Mouse (Mus musculus) MEL (cell line): Measurements from ENCODE around the gene Msl2. TPM values are rescaled to one million over a fixed set of nuclear protein-coding genes. Genes with fewer than 3 reads are reported as not detected.

ENCODE experiments used
- DNase-seq: peaks from one replicate; pipeline ENCODE4 v3.0.0; 2011; ENCODE audit warnings: low read depth, low spot score
- H3K27ac ChIP-seq: 2 replicates; pipeline ENCODE4 v1.5.1; 2012; ENCODE audit warnings: low read depth, mild to moderate bottlenecking, control low read depth, low read length, moderate library complexity; ENCODE audit not compliant: control insufficient read depth
- H3K27me3 ChIP-seq, 2 experiments: fragments of 150-350 bp in 1 of 2; sonication (generic) in 1 of 2; 2 replicates each; pipeline ENCODE4 v1.6.1; 2012; ENCODE audit warnings: low read length in 2 of 2, mild to moderate bottlenecking in 2 of 2, improper control_type of control experiment in 1 of 2, moderate library complexity in 1 of 2; ENCODE audit not compliant: insufficient read depth in 2 of 2, control insufficient read depth in 1 of 2
- H3K36me3 ChIP-seq, 2 experiments: 2 replicates each; pipeline ENCODE4 v1.6.1; 2012 to 2014; ENCODE audit warnings: low read length in 2 of 2, improper control_type of control experiment in 1 of 2, inconsistent platforms in 1 of 2, mild to moderate bottlenecking in 1 of 2; ENCODE audit not compliant: insufficient read depth in 2 of 2, control insufficient read depth in 1 of 2
- H3K4me1 ChIP-seq, 2 experiments: fragments of 150-350 bp in 1 of 2; sonication (generic) in 1 of 2; 2 replicates each; pipeline ENCODE4 v1.6.1; 2012; ENCODE audit warnings: low read length in 2 of 2, improper control_type of control experiment in 1 of 2, mild to moderate bottlenecking in 1 of 2; ENCODE audit not compliant: insufficient read depth in 2 of 2, control insufficient read depth in 1 of 2
- H3K4me3 ChIP-seq, 2 experiments: fragments of 150-350 bp in 1 of 2; sonication (generic) in 1 of 2; 2 replicates each; pipeline ENCODE4 v1.5.1; 2012; ENCODE audit warnings: low read depth in 2 of 2, low read length in 2 of 2, mild to moderate bottlenecking in 2 of 2, moderate library complexity in 2 of 2, control low read depth in 1 of 2, improper control_type of control experiment in 1 of 2; ENCODE audit not compliant: control insufficient read depth in 1 of 2, insufficient read depth in 1 of 2
- H3K79me2 ChIP-seq: 2 replicates; pipeline ENCODE4 v1.6.1; 2012; ENCODE audit warnings: mild to moderate bottlenecking, low read length, moderate library complexity; ENCODE audit not compliant: control insufficient read depth, poor library complexity, insufficient read depth
- H3K9ac ChIP-seq: 2 replicates; pipeline ENCODE4 v1.6.1; 2012; ENCODE audit warnings: low read depth, mild to moderate bottlenecking, control low read depth, low read length, moderate library complexity; ENCODE audit not compliant: control insufficient read depth, poor library complexity, severe bottlenecking
- H3K9me3 ChIP-seq: fragments of 150-350 bp; sonication (generic); replicated peaks from 2 replicates; pipeline ENCODE4 v1.6.1; 2012; ENCODE audit warnings: mild to moderate bottlenecking, low read length, improper control_type of control experiment, moderate library complexity; ENCODE audit not compliant: insufficient read depth
- BHLHE40 ChIP-seq: IDR thresholded peaks from 2 replicates; pipeline ENCODE4 v1.6.1; 2012; ENCODE audit warnings: low read depth, mild to moderate bottlenecking, inconsistent platforms, low read length, improper control_type of control experiment, borderline replicate concordance
- CHD1 ChIP-seq: IDR thresholded peaks from 2 replicates; pipeline ENCODE4 v1.6.1; 2012; ENCODE audit warnings: low read depth, mild to moderate bottlenecking, inconsistent platforms, low read length, improper control_type of control experiment
- CHD2 ChIP-seq: IDR thresholded peaks from 2 replicates; pipeline ENCODE4 v1.6.1; 2011; ENCODE audit warnings: low read length, improper control_type of control experiment
- CTCF ChIP-seq, 3 experiments: IDR thresholded peaks in 2 of 3; conservative IDR thresholded peaks in 1 of 3; 2 replicates each; pipeline ENCODE4 v1.5.1; 2011 to 2012; ENCODE audit warnings: low read length in 3 of 3, low read depth in 2 of 3, mild to moderate bottlenecking in 2 of 3, improper control_type of control experiment in 1 of 3, inconsistent platforms in 1 of 3, mixed read lengths in 1 of 3, moderate library complexity in 1 of 3; ENCODE audit not compliant: control insufficient read depth in 1 of 3, insufficient read depth in 1 of 3, poor library complexity in 1 of 3, severe bottlenecking in 1 of 3
- E2F4 ChIP-seq: IDR thresholded peaks from 2 replicates; pipeline ENCODE4 v1.6.1; 2011; ENCODE audit warnings: low read depth, low read length, improper control_type of control experiment, borderline replicate concordance
- GATA1 ChIP-seq: IDR thresholded peaks from 2 replicates; pipeline ENCODE4 v1.6.1; 2011; ENCODE audit warnings: low read depth, low read length, improper control_type of control experiment
- HCFC1 ChIP-seq: IDR thresholded peaks from 2 replicates; pipeline ENCODE4 v1.6.1; 2012; ENCODE audit warnings: low read depth, mild to moderate bottlenecking, inconsistent platforms, low read length, improper control_type of control experiment, moderate library complexity
- JUND ChIP-seq: IDR thresholded peaks from 2 replicates; pipeline ENCODE4 v1.6.1; 2011; ENCODE audit warnings: low read depth, mild to moderate bottlenecking, improper control_type of control experiment, low read length
- MYB ChIP-seq: IDR thresholded peaks from 2 replicates; pipeline ENCODE4 v1.6.1; 2011; ENCODE audit warnings: mild to moderate bottlenecking, low read depth, low read length, improper control_type of control experiment
- NELFE ChIP-seq: IDR thresholded peaks from 2 replicates; pipeline ENCODE4 v1.6.1; 2011; ENCODE audit warnings: low read depth, low read length, improper control_type of control experiment
- NRF1 ChIP-seq: IDR thresholded peaks from 2 replicates; pipeline ENCODE4 v1.6.1; 2014; ENCODE audit warnings: low read depth, mild to moderate bottlenecking, inconsistent platforms, low read length, improper control_type of control experiment, moderate library complexity; ENCODE audit not compliant: poor library complexity, insufficient read depth, severe bottlenecking
- POLR2AphosphoS2 ChIP-seq: IDR thresholded peaks from 2 replicates; pipeline ENCODE4 v1.6.1; 2011; ENCODE audit warnings: low read length, improper control_type of control experiment
- RAD21 ChIP-seq: IDR thresholded peaks from 2 replicates; pipeline ENCODE4 v1.6.1; 2011; ENCODE audit warnings: mild to moderate bottlenecking, low read depth, low read length, improper control_type of control experiment
- SIN3A ChIP-seq: IDR thresholded peaks from 2 replicates; pipeline ENCODE4 v1.6.1; 2012; ENCODE audit warnings: low read length, improper control_type of control experiment, inconsistent platforms
- TAL1 ChIP-seq: IDR thresholded peaks from 2 replicates; pipeline ENCODE4 v1.6.1; 2012; ENCODE audit warnings: mild to moderate bottlenecking, inconsistent platforms, low read length, moderate library complexity, mixed read lengths
- TCF12 ChIP-seq: IDR thresholded peaks from 2 replicates; pipeline ENCODE4 v1.6.1; 2014; ENCODE audit warnings: low read depth, mild to moderate bottlenecking, inconsistent platforms, low read length, improper control_type of control experiment, moderate library complexity
- UBTF ChIP-seq: IDR thresholded peaks from 2 replicates; pipeline ENCODE4 v1.6.1; 2012; ENCODE audit warnings: low read depth, mild to moderate bottlenecking, inconsistent platforms, low read length, improper control_type of control experiment, moderate library complexity, borderline replicate concordance; ENCODE audit not compliant: insufficient read depth
- USF2 ChIP-seq, 2 experiments: IDR thresholded peaks; 2 replicates each; pipeline ENCODE4 v1.6.1; 2011 to 2012; ENCODE audit warnings: improper control_type of control experiment in 2 of 2, low read length in 2 of 2, borderline replicate concordance in 1 of 2, inconsistent platforms in 1 of 2, low read depth in 1 of 2, mild to moderate bottlenecking in 1 of 2; ENCODE audit not compliant: insufficient read depth in 1 of 2
- ZC3H11A ChIP-seq: IDR thresholded peaks from 2 replicates; pipeline ENCODE4 v1.6.1; 2012; ENCODE audit warnings: low read depth, mild to moderate bottlenecking, inconsistent platforms, low read length, improper control_type of control experiment
- ZKSCAN1 ChIP-seq: IDR thresholded peaks from 2 replicates; pipeline ENCODE4 v1.6.1; 2012; ENCODE audit warnings: low read depth, mild to moderate bottlenecking, inconsistent platforms, low read length, improper control_type of control experiment, moderate library complexity
- polyA plus RNA-seq, 2 experiments: library from polyadenylated mRNA; stranded (reverse) in 1 of 2; unstranded in 1 of 2; fragments of >175 nt in 1 of 2; fragments of >200 nt in 1 of 2; gene quantifications; 2 replicates each; pipeline versions ENCODE4 v1.2.1 to v1.2.4; 2012; ENCODE audit warnings: low replicate concordance in 2 of 2, low read depth in 1 of 2; ENCODE audit not compliant: insufficient read length in 2 of 2, insufficient read depth in 1 of 2, missing spikeins in 1 of 2
- total RNA-seq: library from RNA; depleted of rRNA; stranded (reverse); fragments of 300-350 nt; gene quantifications from 2 replicates; pipeline ENCODE4 v1.2.3, GENCODE M21; 2012

Msl2 gene
- total and polyA plus RNA-seq, 3 experiments, result 19.7 to 39.6 (median 29.6) TPM

GRCm38 (mm10) chr9:101114182-101114884 lies 40.4 kb downstream of the Msl2 start (continued):
- TF ChIP-seq NRF1 (no peak), UBTF (no peak), HCFC1 (no peak)

DNA sequence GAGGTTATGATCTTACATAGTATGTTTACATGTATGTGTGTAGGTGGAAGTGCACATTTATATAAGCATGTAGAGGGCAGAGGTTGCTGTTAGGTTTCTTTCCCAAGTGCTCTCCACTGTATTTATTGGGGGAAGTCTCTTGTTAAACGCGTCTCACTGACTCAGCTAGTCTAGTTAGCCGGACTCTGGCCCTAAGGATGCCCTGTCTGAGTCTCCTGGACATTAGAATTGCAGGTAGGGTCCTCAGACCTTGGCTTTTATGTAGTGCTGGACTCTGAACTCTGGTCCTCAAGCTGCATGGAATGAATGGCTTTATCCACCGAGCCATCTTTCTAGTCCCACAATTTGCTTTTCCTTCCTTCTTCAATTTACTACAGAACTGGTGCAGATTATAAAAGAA lies 69.7 kb downstream of the Msl2 start:
- no peak overlapping the region for H3K9ac ChIP-seq
- TF ChIP-seq NELFE (no peak), HCFC1 (no peak), MYB (no peak), RAD21 (no peak), CHD1 (no peak), GATA1 (no peak), TAL1 (no peak), CTCF (IDR thresholded peaks at IDR 0.05 in 2 of 3, conservative IDR thresholded peaks at IDR 0.05 in 1 of 3; ENCODE audit: control insufficient read depth in 1 of 3, insufficient read depth in 1 of 3, low read depth in 2 of 3, low read length in 3 of 3, poor library complexity in 1 of 3, severe bottlenecking in 1 of 3) (no peak), POLR2AphosphoS2 (no peak), JUND (no peak), ZC3H11A (no peak), SIN3A (no peak), E2F4 (no peak), BHLHE40 (no peak), NRF1 (no peak), ZKSCAN1 (no peak), CHD2 (no peak), UBTF (no peak), TCF12 (no peak), USF2 (IDR thresholded peaks at IDR 0.05; ENCODE audit: borderline replicate concordance in 1 of 2, insufficient read depth in 1 of 2, low read depth in 1 of 2, low read length in 2 of 2) (no peak)

More for the DNA sequence above, 69.7 kb downstream of the Msl2 start:
- no peak for DNase-seq
- Histone ChIP-seq H3K4me3 (no peak overlapping the region), H3K4me1 (no peaks in the 10 kb centered on the region), H3K36me3 (0 out of 4 replicates have a peak, but pooled peaks cover 0 to 2% of the 10 kb centered on the region in 2 experiments), H3K27ac (no peak overlapping the region), H3K9me3 (no peaks in the 10 kb centered on the region; the same call in 1 of the 2 replicates), H3K27me3 (no peaks in the 10 kb centered on the region), H3K79me2 (no peaks in the 10 kb centered on the region)
